Mouse (Mus musculus) CH12.LX (cell line): Measurements from ENCODE around the gene Ctsr. TPM values are rescaled to one million over a fixed set of nuclear protein-coding genes. Genes with fewer than 3 reads are reported as not detected.
"Not testable (repeated sequence)": the region's sequence is repeated elsewhere in the genome, so short reads cannot be mapped to it uniquely, and the experiment has no call there.

Experiments used
- DNase-seq: peaks from one replicate; pipeline ENCODE4 v3.0.0-alpha.2; 2013; ENCODE audit errors: extremely low read depth
- H3K27ac ChIP-seq: 2 replicates; pipeline ENCODE4 v1.5.1; 2012; ENCODE audit warnings: low read depth, mild to moderate bottlenecking, control low read depth, moderate library complexity; ENCODE audit not compliant: insufficient read depth
- H3K27me3 ChIP-seq: replicated peaks from 2 replicates; pipeline ENCODE3; 2012; ENCODE audit warnings: inconsistent platforms
- H3K36me3 ChIP-seq, 2 experiments: replicated peaks in 1 of 2; 2 replicates each; pipeline versions ENCODE3 to v1.6.1; 2012; ENCODE audit warnings: inconsistent platforms in 1 of 2, low read length in 1 of 2, mild to moderate bottlenecking in 1 of 2, mixed read lengths in 1 of 2, moderate library complexity in 1 of 2; ENCODE audit not compliant: control insufficient read depth in 1 of 2, insufficient read depth in 1 of 2
- H3K4me1 ChIP-seq, 2 experiments: 2 replicates each; pipeline ENCODE4 v1.6.1; 2012; ENCODE audit warnings: inconsistent platforms in 1 of 2, moderate library complexity in 1 of 2; ENCODE audit not compliant: insufficient read depth in 2 of 2, control insufficient read depth in 1 of 2
- H3K4me2 ChIP-seq: 2 replicates; pipeline ENCODE4 v1.6.1; 2012; ENCODE audit warnings: low read depth, mild to moderate bottlenecking, control low read depth; ENCODE audit not compliant: poor library complexity, insufficient read depth, severe bottlenecking
- H3K4me3 ChIP-seq, 3 experiments: fragments of 150-350 bp in 1 of 3; sonication (generic) in 1 of 3; replicated peaks in 1 of 3; 2 replicates each; pipeline versions ENCODE3 to v1.5.1; 2011 to 2012; ENCODE audit warnings: low read depth in 2 of 3, low read length in 2 of 3, mild to moderate bottlenecking in 2 of 3, moderate library complexity in 2 of 3, control low read depth in 1 of 3, improper control_type of control experiment in 1 of 3, inconsistent platforms in 1 of 3, mixed read lengths in 1 of 3; ENCODE audit not compliant: poor library complexity in 1 of 3
- H3K79me2 ChIP-seq: replicated peaks from 2 replicates; pipeline ENCODE4 v1.6.1; 2012; ENCODE audit warnings: mild to moderate bottlenecking, moderate library complexity; ENCODE audit not compliant: control insufficient read depth, poor library complexity, insufficient read depth, severe bottlenecking; ENCODE audit errors: extremely low read depth
- H3K9ac ChIP-seq: 2 replicates; pipeline ENCODE4 v1.6.1; 2012; ENCODE audit warnings: low read depth, mild to moderate bottlenecking, control low read depth, moderate library complexity; ENCODE audit not compliant: insufficient read depth
- H3K9me3 ChIP-seq: replicated peaks from 2 replicates; pipeline ENCODE3; 2012; ENCODE audit warnings: low read length, inconsistent platforms, mixed read lengths
- CTCF ChIP-seq, 2 experiments: IDR thresholded peaks in 1 of 2; conservative IDR thresholded peaks in 1 of 2; 2 replicates each; pipeline ENCODE4 v1.5.1; 2011 to 2012; ENCODE audit warnings: low read depth in 2 of 2, low read length in 2 of 2, improper control_type of control experiment in 1 of 2, inconsistent platforms in 1 of 2, mild to moderate bottlenecking in 1 of 2, moderate library complexity in 1 of 2
- E2F4 ChIP-seq: IDR thresholded peaks from 2 replicates; pipeline ENCODE4 v1.6.1; 2011; ENCODE audit warnings: low read depth, low read length, improper control_type of control experiment; ENCODE audit not compliant: insufficient replicate concordance
- EP300 ChIP-seq: IDR thresholded peaks from 2 replicates; pipeline ENCODE4 v1.6.1; 2011; ENCODE audit warnings: low read length, improper control_type of control experiment
- IRF4 ChIP-seq: IDR thresholded peaks from 2 replicates; pipeline ENCODE4 v1.6.1; 2014; ENCODE audit warnings: low read depth, mild to moderate bottlenecking, inconsistent platforms, low read length, improper control_type of control experiment
- JUN ChIP-seq: IDR thresholded peaks from 2 replicates; pipeline ENCODE4 v1.6.1; 2011; ENCODE audit warnings: low read depth, mild to moderate bottlenecking, low read length, improper control_type of control experiment, moderate library complexity; ENCODE audit not compliant: insufficient read depth
- JUND ChIP-seq: conservative IDR thresholded peaks from 2 replicates; pipeline ENCODE4 v1.6.1; 2011; ENCODE audit warnings: low read depth, low read length, improper control_type of control experiment
- MAFK ChIP-seq: IDR thresholded peaks from 2 replicates; pipeline ENCODE4 v1.6.1; 2011; ENCODE audit warnings: low read length, improper control_type of control experiment; ENCODE audit not compliant: insufficient replicate concordance
- MAX ChIP-seq: IDR thresholded peaks from 2 replicates; pipeline ENCODE4 v1.6.1; 2011; ENCODE audit warnings: low read length, improper control_type of control experiment
- MAZ ChIP-seq: IDR thresholded peaks from 2 replicates; pipeline ENCODE4 v1.6.1; 2012; ENCODE audit warnings: low read depth, mild to moderate bottlenecking, inconsistent platforms, low read length, improper control_type of control experiment, moderate library complexity
- MEF2A ChIP-seq: IDR thresholded peaks from 2 replicates; pipeline ENCODE4 v1.6.1; 2014; ENCODE audit warnings: low read depth, mild to moderate bottlenecking, inconsistent platforms, low read length, improper control_type of control experiment, borderline replicate concordance
- MXI1 ChIP-seq: IDR thresholded peaks from 2 replicates; pipeline ENCODE4 v1.6.1; 2011; ENCODE audit warnings: mild to moderate bottlenecking, low read depth, low read length, improper control_type of control experiment
- NELFE ChIP-seq: IDR thresholded peaks from 2 replicates; pipeline ENCODE4 v1.6.1; 2011; ENCODE audit warnings: low read depth, low read length, improper control_type of control experiment
- NRF1 ChIP-seq: IDR thresholded peaks from 2 replicates; pipeline ENCODE4 v1.6.1; 2014; ENCODE audit warnings: low read depth, mild to moderate bottlenecking, inconsistent platforms, low read length, improper control_type of control experiment, moderate library complexity
- POLR2AphosphoS2 ChIP-seq: IDR thresholded peaks from 2 replicates; pipeline ENCODE4 v1.6.1; 2011; ENCODE audit warnings: low read depth, low read length, improper control_type of control experiment
- RCOR1 ChIP-seq: conservative IDR thresholded peaks from 2 replicates; pipeline ENCODE4 v1.6.1; 2012; ENCODE audit warnings: low read depth, mild to moderate bottlenecking, inconsistent platforms, low read length, improper control_type of control experiment
- SIN3A ChIP-seq: IDR thresholded peaks from 2 replicates; pipeline ENCODE4 v1.6.1; 2012; ENCODE audit warnings: low read length, improper control_type of control experiment, inconsistent platforms
- SMC3 ChIP-seq: IDR thresholded peaks from 2 replicates; pipeline ENCODE4 v1.6.1; 2011; ENCODE audit warnings: low read depth, low read length, improper control_type of control experiment
- TCF12 ChIP-seq: IDR thresholded peaks from 2 replicates; pipeline ENCODE4 v1.6.1; 2014; ENCODE audit warnings: low read depth, mild to moderate bottlenecking, inconsistent platforms, low read length, improper control_type of control experiment
- ZC3H11A ChIP-seq: IDR thresholded peaks from 2 replicates; pipeline ENCODE4 v1.6.1; 2012; ENCODE audit warnings: low read depth, mild to moderate bottlenecking, inconsistent platforms, low read length, improper control_type of control experiment
- ZKSCAN1 ChIP-seq: IDR thresholded peaks from 2 replicates; pipeline ENCODE4 v1.6.1; 2012; ENCODE audit warnings: low read depth, inconsistent platforms, low read length, improper control_type of control experiment, borderline replicate concordance
- dilution Hi-C: fragments of 300-500 bp; cut with MboI; formaldehyde crosslinking; loops from 2 replicates; pipeline ENCODE4 v1.14.3; 2020; ENCODE audit warnings: low sequenced_read_pairs; ENCODE audit not compliant: extremely low pct_unique_long_range_greater_than_20kb, extremely low pct_ligation_motif_present
- in situ Hi-C: fragments of 300-500 bp; cut with MboI; formaldehyde crosslinking; loops from 3 replicates; pipeline ENCODE4 v1.14.3; 2019; ENCODE audit warnings: low sequenced_read_pairs, low pct_ligation_motif_present, low pct_unique_long_range_greater_than_20kb, mixed read lengths
- polyA plus RNA-seq: library from polyadenylated mRNA; unstranded; fragments of >175 nt; gene quantifications from 2 replicates; pipeline ENCODE4 v1.2.1, GENCODE M21; 2012; ENCODE audit warnings: low read depth; ENCODE audit not compliant: insufficient read length
- total RNA-seq, 2 experiments: library from RNA; depleted of rRNA; stranded (reverse); fragments of 300-350 nt in 1 of 2; fragments of >200 nt in 1 of 2; gene quantifications; 2 replicates each; pipeline ENCODE4 v1.2.3; 2012 to 2014

Gene Ctsr
- total RNA-seq (2012; rRNA removed) (not detected in 2 replicates), total RNA-seq (2014; rRNA removed) (not detected in 2 replicates), polyA plus RNA-seq (not detected in 2 replicates)

- dilution Hi-C loops (no loop called here), in situ Hi-C loops (no loop called here)
- Histone ChIP-seq H3K36me3 (no peaks in the 10 kb centered on the region), H3K27me3 (no peaks in the 10 kb centered on the region), H3K79me2 (no peaks in the 10 kb centered on the region), H3K9me3 (peaks cover 33% of the 10 kb centered on the region), H3K9ac (no peak within 1 kb of the TSS), H3K4me3 (no peak within 1 kb of the TSS), H3K4me1 (no peaks in the 10 kb centered on the region), H3K27ac (no peak within 1 kb of the TSS), H3K4me2 (no peak within 1 kb of the TSS)
- TF ChIP-seq POLR2AphosphoS2 = no peak
- DNase-seq = no peak
Observed at GRCm38 (mm10) chr13:61164156-61164555, at the start of gene Ctsr. Gene Ctsr (minus strand): TSS chr13:61164256.

GRCm38 (mm10) chr13:61203310-61203709, 39.3 kb upstream of the Ctsr start, which contains the start of gene Cts6:
Gene Cts6 (minus strand): TSS chr13:61203410.
- TF ChIP-seq NRF1 (no peak), JUN (no peak), IRF4 (no peak), SIN3A (no peak), MAZ (no peak), NELFE (no peak), MXI1 (no peak), E2F4 (no peak), CTCF (conservative IDR thresholded peaks at IDR 0.05 in 1 of 2, IDR thresholded peaks at IDR 0.05 in 1 of 2; ENCODE audit: low read depth in 2 of 2, low read length in 2 of 2) (no peak), MEF2A (no peak), SMC3 (no peak), RCOR1 (no peak), TCF12 (no peak), EP300 (no peak), ZKSCAN1 (no peak), MAFK (no peak), MAX (no peak), ZC3H11A (no peak), POLR2AphosphoS2 (no peak), JUND (no peak)
- H3K27me3 ChIP-seq = no peaks in the 10 kb centered on the region
- dilution Hi-C loops (no loop called here), in situ Hi-C loops (no loop called here)
- no peak for DNase-seq
- H3K9ac ChIP-seq = no peak within 1 kb of the TSS
- H3K4me3 ChIP-seq = no peak within 1 kb of the TSS
- H3K4me1 ChIP-seq = no peaks in the 10 kb centered on the region
- H3K4me2 ChIP-seq = no peak within 1 kb of the TSS
- H3K36me3 ChIP-seq = no peaks in the 10 kb centered on the region
- no peaks in the 10 kb centered on the region for H3K79me2 ChIP-seq
- peaks cover 45% of the 10 kb centered on the region for H3K9me3 ChIP-seq
- H3K27ac ChIP-seq = no peak within 1 kb of the TSS

GRCm38 (mm10) chr13:61185151-61185933, 21.3 kb upstream of the Ctsr start:
- H3K4me2 ChIP-seq, H3K4me3 ChIP-seq, H3K79me2 ChIP-seq, in situ Hi-C loops, H3K9ac ChIP-seq, H3K27me3 ChIP-seq, H3K9me3 ChIP-seq, H3K27ac ChIP-seq, DNase-seq, H3K4me1 ChIP-seq, dilution Hi-C loops, H3K36me3 ChIP-seq: not testable (repeated sequence)
